Mouse (Mus musculus) intestine, postnatal 0 days (tissue): Measurements from ENCODE around the gene Sez6l2. TPM values are rescaled to one million over a fixed set of nuclear protein-coding genes. Genes with fewer than 3 reads are reported as not detected.
A peak's percentile ranks its signal among the peaks of the same experiment; 100 is the strongest.

Experiments used
- ATAC-seq: fragments of 200-750 bp; cut with Nextera tagmentation; 2 replicates; pipeline ENCODE4 v1.8.0; 2017; ENCODE audit warnings: mild to moderate bottlenecking, moderate TSS enrichment, moderate library complexity
- H3K27ac ChIP-seq: fragments of 300-500 bp; sonication (generic); 2 replicates; pipeline ENCODE4 v1.5.1; 2014; ENCODE audit warnings: mild to moderate bottlenecking, low read depth, low read length, moderate library complexity
- H3K27me3 ChIP-seq: fragments of 300-500 bp; sonication (generic); replicated peaks from 2 replicates; pipeline ENCODE4 v1.6.1; 2014; ENCODE audit warnings: low read length, mixed read lengths; ENCODE audit not compliant: control insufficient read depth, insufficient read depth
- H3K36me3 ChIP-seq: fragments of 300-500 bp; sonication (generic); 2 replicates; pipeline ENCODE4 v1.6.1; 2014; ENCODE audit warnings: mild to moderate bottlenecking, moderate library complexity; ENCODE audit not compliant: control insufficient read depth, insufficient read depth
- H3K4me1 ChIP-seq: fragments of 300-500 bp; sonication (generic); replicated peaks from 2 replicates; pipeline ENCODE4 v1.6.1; 2014; ENCODE audit warnings: antibody characterized with exemption, low read length, mixed read lengths; ENCODE audit not compliant: control insufficient read depth, insufficient read depth
- H3K4me2 ChIP-seq: fragments of 300-500 bp; sonication (generic); replicated peaks from 2 replicates; pipeline ENCODE4 v1.6.1; 2014; ENCODE audit warnings: low read depth, mild to moderate bottlenecking, moderate library complexity
- H3K4me3 ChIP-seq: fragments of 300-500 bp; sonication (generic); 2 replicates; pipeline ENCODE4 v1.5.1; 2014; ENCODE audit warnings: low read depth, low read length
- H3K9ac ChIP-seq: fragments of 300-500 bp; sonication (generic); 2 replicates; pipeline ENCODE4 v1.6.1; 2014; ENCODE audit warnings: mild to moderate bottlenecking, low read depth, low read length
- H3K9me3 ChIP-seq: fragments of 300-500 bp; sonication (generic); 2 replicates; pipeline ENCODE4 v1.6.1; 2016; ENCODE audit warnings: mixed run types; ENCODE audit not compliant: control insufficient read depth
- CTCF ChIP-seq: sonication (generic); IDR thresholded peaks from 2 replicates; pipeline ENCODE4 v1.5.1; 2016; ENCODE audit warnings: low read depth, mild to moderate bottlenecking, control low read depth, antibody characterized with exemption, moderate library complexity
- WGBS: fragments of 180-500 bp; shearing (Covaris S2); extraction: QIAGEN DNeasy Blood & Tissue Kit; methylation state at CpG from one replicate; pipeline ENCODE4 v1.1.7; 2014; 5-methylcytosine and 5-hydroxymethylcytosine counted together
- polyA plus RNA-seq: library from polyadenylated mRNA; unstranded; fragments of >200 nt; fragmentation: Nextera tagmentation; extraction: Ambion mirVana; gene quantifications from 2 replicates; pipeline ENCODE4 v1.2.1, GENCODE M21; 2015

Gene Sez6l2
- polyA plus RNA-seq, 1 experiment from 2014 or later = 1.3 TPM

DNA sequence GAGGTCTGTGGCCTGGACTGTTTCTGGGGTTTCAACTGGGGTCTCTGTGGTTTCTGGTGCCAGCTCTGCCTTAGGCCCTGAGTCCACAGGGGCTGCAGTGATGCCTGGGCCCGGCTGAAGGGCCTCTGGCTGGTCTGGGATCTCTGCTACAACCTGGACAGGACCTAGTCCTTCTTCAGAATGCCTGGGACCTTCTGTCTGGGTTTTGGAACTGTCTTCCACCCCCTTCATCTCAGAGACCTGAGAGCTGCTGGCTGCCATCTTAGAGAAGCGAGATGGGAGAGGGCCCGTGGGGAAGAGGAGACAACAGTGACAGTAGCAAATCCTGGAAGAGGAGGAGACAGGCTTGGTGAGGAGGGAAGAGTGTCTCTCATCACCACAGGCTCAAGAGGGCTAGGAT, 69.7 kb downstream of the Sez6l2 start:
- H3K4me3 ChIP-seq = peak overlapping the region; percentile 41; the same call in 1 of the 2 replicates
- H3K4me1 ChIP-seq = peaks cover 11% of the 10 kb centered on the region; the same call in 1 of the 2 replicates
- no peak overlapping the region for H3K9ac ChIP-seq
- TF ChIP-seq CTCF = no peak
- no peaks in the 10 kb centered on the region for H3K27me3 ChIP-seq
- 69% methylated on average over 3 of the region's 3 CpGs for WGBS
- peak overlapping the region; percentile 73 for H3K4me2 ChIP-seq
- no peak overlapping the region for H3K27ac ChIP-seq
- peaks cover 24% of the 10 kb centered on the region for H3K36me3 ChIP-seq
- no peak for ATAC-seq
- H3K9me3 ChIP-seq = no peaks in the 10 kb centered on the region

Other genes starting within 250 kb of the Sez6l2 start
- 21.5 TPM in 2 replicates for gene Coro1a, start 242.8 kb upstream of the Sez6l2 start, polyA plus RNA-seq
- gene Mapk3, start 191.0 kb upstream of the Sez6l2 start, polyA plus RNA-seq = 131 and 142 TPM in 2 replicates
- 13.9 and 14.6 TPM in 2 replicates for gene Gdpd3, start 184.2 kb upstream of the Sez6l2 start, polyA plus RNA-seq
- 63.1 and 64.6 TPM in 2 replicates for gene Ypel3, start 173.6 kb upstream of the Sez6l2 start, polyA plus RNA-seq
- 0.17 TPM in 2 replicates for gene Tbx6, start 169.1 kb upstream of the Sez6l2 start, polyA plus RNA-seq
- 134 and 135 TPM in 2 replicates for gene Ppp4c, start 158.1 kb upstream of the Sez6l2 start, polyA plus RNA-seq
- 0.97 and 1.2 TPM in 2 replicates for gene Fam57b, start 152.9 kb upstream of the Sez6l2 start, polyA plus RNA-seq
- gene 4930451I11Rik, start 118.9 kb upstream of the Sez6l2 start, polyA plus RNA-seq = not detected in 2 replicates
- gene Doc2a, start 103.1 kb upstream of the Sez6l2 start, polyA plus RNA-seq = 1.5 and 1.6 TPM in 2 replicates
- gene Hirip3, start 88.6 kb upstream of the Sez6l2 start, polyA plus RNA-seq = 7.2 and 9.5 TPM in 2 replicates
- gene Ino80e, start 88.2 kb upstream of the Sez6l2 start, polyA plus RNA-seq = 36.4 and 37.4 TPM in 2 replicates
- gene Taok2, start 65.9 kb upstream of the Sez6l2 start, polyA plus RNA-seq = 11.5 and 12.9 TPM in 2 replicates
- gene Tmem219, start 27.6 kb upstream of the Sez6l2 start, polyA plus RNA-seq = 71.1 and 73.5 TPM in 2 replicates
- 11.4 and 11.9 TPM in 2 replicates for gene Kctd13, start 21.7 kb upstream of the Sez6l2 start, polyA plus RNA-seq
- gene Asphd1, start 981 bp upstream of the Sez6l2 start, polyA plus RNA-seq = 0.16 and 0.21 TPM in 2 replicates
- gene Cdipt, start 25.4 kb downstream of the Sez6l2 start, polyA plus RNA-seq = 159 and 169 TPM in 2 replicates
- 3.2 TPM in 2 replicates for gene Cdiptos, start 25.5 kb downstream of the Sez6l2 start, polyA plus RNA-seq
- gene Mvp, start 64.1 kb downstream of the Sez6l2 start, polyA plus RNA-seq = 79.8 and 81.0 TPM in 2 replicates
- 0.68 TPM in 1 of 2 replicates, not detected in the other for gene Pagr1b, start 65.9 kb downstream of the Sez6l2 start, polyA plus RNA-seq
- 26.4 and 37.5 TPM in 2 replicates for gene Pagr1a, start 66.8 kb downstream of the Sez6l2 start, polyA plus RNA-seq
- 15.7 and 27.1 TPM in 2 replicates for gene Gm42742, start 70.5 kb downstream of the Sez6l2 start, polyA plus RNA-seq
- 2.5 and 2.7 TPM in 2 replicates for gene Prrt2, start 70.6 kb downstream of the Sez6l2 start, polyA plus RNA-seq
- 32.6 and 33.9 TPM in 2 replicates for gene Maz, start 76.5 kb downstream of the Sez6l2 start, polyA plus RNA-seq
- 24.0 and 24.2 TPM in 2 replicates for gene Kif22, start 91.9 kb downstream of the Sez6l2 start, polyA plus RNA-seq
- gene Zg16, start 136.8 kb downstream of the Sez6l2 start, polyA plus RNA-seq = 175 and 225 TPM in 2 replicates
- gene AI467606, start 140.8 kb downstream of the Sez6l2 start, polyA plus RNA-seq = 5.2 and 5.8 TPM in 2 replicates
- gene Qprt, start 171.7 kb downstream of the Sez6l2 start, polyA plus RNA-seq = 1.8 and 2.0 TPM in 2 replicates
- 0.09 and 0.13 TPM in 2 replicates for gene Spn, start 187.3 kb downstream of the Sez6l2 start, polyA plus RNA-seq
- 29.2 and 30.2 TPM in 2 replicates for gene Cd2bp2, start 245.5 kb downstream of the Sez6l2 start, polyA plus RNA-seq